Mouse (Mus musculus): ENCODE measurements at regions not wholly inside any gene's neighbourhood (a gene's known extent, or its start where the extent isn't known, plus 50 kb on each side); places are given as distances from the start of the nearest gene placed in this dataset.

GRCm38 (mm10) chr3:130978986-130979642 lies 131.2 kb upstream of the Lef1 start:
- DNase-seq (ENCODE audit: low read depth, low spot score): no peak

- DNase-seq (ENCODE audit: low read depth, low spot score): no peak
Measured at GRCm38 (mm10) chr3:130977921-130978700, 132.2 kb upstream of the Lef1 start.

- DNase-seq (ENCODE audit: low read depth, low spot score): no peak
Measured at GRCm38 (mm10) chr3:130976206-130976605, 134.1 kb upstream of the Lef1 start.

- no peak for DNase-seq (ENCODE audit: low read depth, low spot score)
Measured at GRCm38 (mm10) chr3:130975291-130975690, 135.0 kb upstream of the Lef1 start.

- DNase-seq (ENCODE audit: low read depth, low spot score): no peak
Measured at GRCm38 (mm10) chr3:130972126-130972525, 138.1 kb upstream of the Lef1 start.

- DNase-seq (ENCODE audit: low read depth, low spot score): no peak
Measured at GRCm38 (mm10) chr3:130965275-130965674, 145.0 kb upstream of the Lef1 start.

GRCm38 (mm10) chr3:130964088-130964487 lies 146.2 kb upstream of the Lef1 start:
- DNase-seq (ENCODE audit: low read depth, low spot score): no peak

GRCm38 (mm10) chr3:130963625-130964024 lies 146.6 kb upstream of the Lef1 start:
- no peak for DNase-seq (ENCODE audit: low read depth, low spot score)

GRCm38 (mm10) chr3:130962701-130963472 lies 147.4 kb upstream of the Lef1 start:
- no peak for DNase-seq (ENCODE audit: low read depth, low spot score)

GRCm38 (mm10) chr3:130962151-130962633 lies 148.1 kb upstream of the Lef1 start:
- no peak for DNase-seq (ENCODE audit: low read depth, low spot score)

GRCm38 (mm10) chr3:130961704-130962103 lies 148.6 kb upstream of the Lef1 start:
- DNase-seq (ENCODE audit: low read depth, low spot score): no peak

GRCm38 (mm10) chr3:130955958-130956357 lies 154.3 kb upstream of the Lef1 start:
- peak; percentile 15 for DNase-seq (ENCODE audit: low read depth, low spot score)

- no peak for DNase-seq (ENCODE audit: low read depth, low spot score)
Measured at GRCm38 (mm10) chr3:130951381-130951780, 158.9 kb upstream of the Lef1 start.

- DNase-seq (ENCODE audit: low read depth, low spot score): no peak
Measured at GRCm38 (mm10) chr3:130950872-130951271, 159.4 kb upstream of the Lef1 start.

- no peak for DNase-seq (ENCODE audit: low read depth, low spot score)
Measured at GRCm38 (mm10) chr3:130947880-130948279, 162.4 kb upstream of the Lef1 start.

GRCm38 (mm10) chr3:130947277-130947606 lies 163.0 kb upstream of the Lef1 start:
- DNase-seq (ENCODE audit: low read depth, low spot score): no peak

- DNase-seq (ENCODE audit: low read depth, low spot score): no peak
Measured at GRCm38 (mm10) chr3:130946576-130947276, 163.5 kb upstream of the Lef1 start.

GRCm38 (mm10) chr3:130945861-130946449 lies 164.3 kb upstream of the Lef1 start:
- DNase-seq (ENCODE audit: low read depth, low spot score): no peak

GRCm38 (mm10) chr3:130945396-130945795 lies 164.9 kb upstream of the Lef1 start:
- DNase-seq (ENCODE audit: low read depth, low spot score): no peak

- DNase-seq (ENCODE audit: low read depth, low spot score): no peak
Measured at GRCm38 (mm10) chr3:130944241-130944640, 166.0 kb upstream of the Lef1 start.

- DNase-seq (ENCODE audit: low read depth, low spot score): no peak
Measured at GRCm38 (mm10) chr3:130942947-130943630, 167.2 kb upstream of the Lef1 start.

Data from skeletal muscle tissue, adult 2 months (tissue).